Mouse (Mus musculus) midbrain, embryonic 15.5 days (tissue): ENCODE data around the gene Atf3. TPM values are rescaled to one million over a fixed set of nuclear protein-coding genes. Genes with fewer than 3 reads are reported as not detected.
A peak's percentile ranks its signal among the peaks of the same experiment; 100 is the strongest.

Experiments used
- ATAC-seq: fragments of 200-750 bp; cut with Nextera tagmentation; replicated peaks from 2 replicates; pipeline ENCODE4 v1.8.0; 2017; ENCODE audit warnings: moderate TSS enrichment
- H3K27ac ChIP-seq: fragments of 300-500 bp; sonication (generic); 2 replicates; pipeline ENCODE4 v1.5.1; 2015; ENCODE audit warnings: mild to moderate bottlenecking, inconsistent platforms
- H3K27me3 ChIP-seq: fragments of 300-500 bp; sonication (generic); replicated peaks from 2 replicates; pipeline ENCODE4 v1.6.1; 2015; ENCODE audit warnings: inconsistent platforms
- H3K36me3 ChIP-seq: fragments of 300-500 bp; sonication (generic); replicated peaks from 2 replicates; pipeline ENCODE4 v1.6.1; 2015; ENCODE audit warnings: inconsistent platforms
- H3K4me1 ChIP-seq: fragments of 300-500 bp; sonication (generic); 2 replicates; pipeline ENCODE4 v1.6.1; 2015; ENCODE audit warnings: inconsistent platforms
- H3K4me2 ChIP-seq: fragments of 300-500 bp; sonication (generic); 2 replicates; pipeline ENCODE4 v1.6.1; 2015; ENCODE audit warnings: inconsistent platforms, mild to moderate bottlenecking, moderate library complexity
- H3K4me3 ChIP-seq: fragments of 300-500 bp; sonication (generic); 2 replicates; pipeline ENCODE4 v1.5.1; 2015; ENCODE audit warnings: mild to moderate bottlenecking, inconsistent platforms
- H3K9ac ChIP-seq: fragments of 300-500 bp; sonication (generic); 2 replicates; pipeline ENCODE4 v1.6.1; 2015; ENCODE audit warnings: mild to moderate bottlenecking, inconsistent platforms
- H3K9me3 ChIP-seq: fragments of 300-500 bp; sonication (generic); 2 replicates; pipeline ENCODE4 v1.6.1; 2016; ENCODE audit warnings: inconsistent platforms
- WGBS: fragments of 180-500 bp; shearing (Covaris S2); methylation state at CpG from one replicate; pipeline ENCODE4 v1.1.7; 2015; ENCODE audit warnings: mixed read lengths; 5-methylcytosine and 5-hydroxymethylcytosine counted together
- polyA plus RNA-seq: library from polyadenylated mRNA; unstranded; fragments of >200 nt; fragmentation: Nextera tagmentation; extraction: Ambion mirVana; gene quantifications from 2 replicates; pipeline ENCODE4 v1.2.1, GENCODE M21; 2015

The Atf3 gene
- polyA plus RNA-seq, 1 experiment from 2014 or later: 1.6 TPM

GRCm38 (mm10) chr1:191249975-191250374, 32.1 kb upstream of the Atf3 start:
- H3K27ac ChIP-seq: no peak overlapping the region
- H3K4me3 ChIP-seq: no peak overlapping the region
- H3K27me3 ChIP-seq: no peaks in the 10 kb centered on the region

GRCm38 (mm10) chr1:191248423-191248822, 30.6 kb upstream of the Atf3 start:
- no peaks in the 10 kb centered on the region for H3K27me3 ChIP-seq
- no peak for ATAC-seq
- 57% methylated on average over 1 of the region's 1 CpGs for WGBS

More at GRCm38 (mm10) chr1:191249975-191250374, 32.1 kb upstream of the Atf3 start:
- Histone ChIP-seq H3K9me3 (no peaks in the 10 kb centered on the region), H3K4me1 (no peaks in the 10 kb centered on the region), H3K4me2 (no peak overlapping the region), H3K9ac (no peak overlapping the region), H3K36me3 (no peaks in the 10 kb centered on the region)
- ATAC-seq: no peak
- WGBS: 92% methylated on average over 3 of the region's 3 CpGs

GRCm38 (mm10) chr1:191247561-191247960, 29.7 kb upstream of the Atf3 start:
- Histone ChIP-seq H3K9ac (no peak overlapping the region), H3K9me3 (no peaks in the 10 kb centered on the region), H3K4me3 (no peak overlapping the region), H3K27ac (no peak overlapping the region), H3K36me3 (no peaks in the 10 kb centered on the region), H3K4me2 (no peak overlapping the region), H3K27me3 (no peaks in the 10 kb centered on the region), H3K4me1 (no peaks in the 10 kb centered on the region)
- 98% methylated on average over 1 of the region's 1 CpGs for WGBS
- no peak for ATAC-seq

More at GRCm38 (mm10) chr1:191248423-191248822, 30.6 kb upstream of the Atf3 start:
- Histone ChIP-seq H3K27ac (no peak overlapping the region), H3K36me3 (no peaks in the 10 kb centered on the region), H3K4me3 (no peak overlapping the region), H3K9ac (no peak overlapping the region), H3K9me3 (no peaks in the 10 kb centered on the region), H3K4me2 (no peak overlapping the region), H3K4me1 (no peaks in the 10 kb centered on the region)

GRCm38 (mm10) chr1:191243855-191244254, 26.0 kb upstream of the Atf3 start:
- 95% methylated on average over 4 of the region's 4 CpGs for WGBS
- Histone ChIP-seq H3K4me3 (no peak overlapping the region), H3K4me2 (no peak overlapping the region), H3K27ac (no peak overlapping the region), H3K4me1 (0 out of 2 replicates have a peak, but pooled peaks cover 3% of the 10 kb centered on the region), H3K9me3 (no peaks in the 10 kb centered on the region), H3K27me3 (no peaks in the 10 kb centered on the region), H3K36me3 (no peaks in the 10 kb centered on the region), H3K9ac (no peak overlapping the region)
- ATAC-seq: no peak

GRCm38 (mm10) chr1:191242065-191242698, 24.3 kb upstream of the Atf3 start:
- Histone ChIP-seq H3K27me3 (no peaks in the 10 kb centered on the region), H3K36me3 (no peaks in the 10 kb centered on the region), H3K4me1 (0 out of 2 replicates have a peak, but pooled peaks cover 3% of the 10 kb centered on the region), H3K9me3 (no peaks in the 10 kb centered on the region), H3K4me2 (peak overlapping the region; percentile 9; the same call in 1 of the 2 replicates), H3K9ac (no peak overlapping the region), H3K27ac (no peak overlapping the region), H3K4me3 (no peak overlapping the region)
- 37% methylated on average over 12 of the region's 12 CpGs for WGBS
- ATAC-seq: peak; percentile 86

- H3K27me3 ChIP-seq: no peaks in the 10 kb centered on the region
- no peak overlapping the region for H3K4me2 ChIP-seq
- H3K9ac ChIP-seq: no peak overlapping the region
- 97% methylated on average over 1 of the region's 1 CpGs for WGBS
- H3K36me3 ChIP-seq: no peaks in the 10 kb centered on the region
- no peak overlapping the region for H3K4me3 ChIP-seq
- H3K27ac ChIP-seq: no peak overlapping the region
- H3K4me1 ChIP-seq: 0 out of 2 replicates have a peak, but pooled peaks cover 3% of the 10 kb centered on the region
- no peak for ATAC-seq
- no peaks in the 10 kb centered on the region for H3K9me3 ChIP-seq
These were observed 23.7 kb upstream of the Atf3 start for GRCm38 (mm10) chr1:191241574-191241973.

GRCm38 (mm10) chr1:191239602-191240001, 21.8 kb upstream of the Atf3 start:
- H3K4me3 ChIP-seq: no peak overlapping the region
- no peaks in the 10 kb centered on the region for H3K9me3 ChIP-seq
- no peaks in the 10 kb centered on the region for H3K36me3 ChIP-seq
- no peaks in the 10 kb centered on the region for H3K27me3 ChIP-seq
- WGBS: 87% methylated on average over 4 of the region's 4 CpGs
- no peak overlapping the region for H3K9ac ChIP-seq
- no peak for ATAC-seq
- no peak overlapping the region for H3K4me2 ChIP-seq
- no peak overlapping the region for H3K27ac ChIP-seq
- H3K4me1 ChIP-seq: 0 out of 2 replicates have a peak, but pooled peaks cover 3% of the 10 kb centered on the region

- 0 out of 2 replicates have a peak, but pooled peaks cover 3% of the 10 kb centered on the region for H3K9me3 ChIP-seq
- no peaks in the 10 kb centered on the region for H3K4me1 ChIP-seq
- H3K27ac ChIP-seq: no peak overlapping the region
- no peak overlapping the region for H3K4me3 ChIP-seq
- H3K27me3 ChIP-seq: no peaks in the 10 kb centered on the region
- 81% methylated on average over 6 of the region's 6 CpGs for WGBS
- H3K36me3 ChIP-seq: no peaks in the 10 kb centered on the region
- ATAC-seq: no peak
- H3K9ac ChIP-seq: no peak overlapping the region
- no peak overlapping the region for H3K4me2 ChIP-seq
These were observed 18.1 kb upstream of the Atf3 start for GRCm38 (mm10) chr1:191235788-191236542.

- H3K36me3 ChIP-seq: no peaks in the 10 kb centered on the region
- H3K27me3 ChIP-seq: no peaks in the 10 kb centered on the region
- 93% methylated on average over 4 of the region's 4 CpGs for WGBS
- H3K9me3 ChIP-seq: 0 out of 2 replicates have a peak, but pooled peaks cover 3% of the 10 kb centered on the region
- H3K9ac ChIP-seq: no peak overlapping the region
- no peak for ATAC-seq
- H3K27ac ChIP-seq: no peak overlapping the region
- no peaks in the 10 kb centered on the region for H3K4me1 ChIP-seq
- no peak overlapping the region for H3K4me2 ChIP-seq
- H3K4me3 ChIP-seq: no peak overlapping the region
These were observed 17.0 kb upstream of the Atf3 start for GRCm38 (mm10) chr1:191234837-191235236.

- Histone ChIP-seq H3K27ac (no peak overlapping the region), H3K9ac (no peak overlapping the region), H3K4me2 (no peak overlapping the region), H3K36me3 (no peaks in the 10 kb centered on the region), H3K4me1 (peaks cover 4% of the 10 kb centered on the region), H3K9me3 (0 out of 2 replicates have a peak, but pooled peaks cover 3% of the 10 kb centered on the region), H3K27me3 (no peaks in the 10 kb centered on the region), H3K4me3 (no peak overlapping the region)
- ATAC-seq: no peak
- WGBS: 85% methylated on average over 6 of the region's 6 CpGs
These were observed 12.6 kb upstream of the Atf3 start for GRCm38 (mm10) chr1:191230355-191230931.

- Histone ChIP-seq H3K9ac (no peak overlapping the region), H3K4me3 (no peak overlapping the region), H3K9me3 (0 out of 2 replicates have a peak, but pooled peaks cover under 1% of the 10 kb centered on the region), H3K4me2 (no peak overlapping the region), H3K27me3 (no peaks in the 10 kb centered on the region), H3K27ac (no peak overlapping the region), H3K36me3 (no peaks in the 10 kb centered on the region), H3K4me1 (peaks cover 18% of the 10 kb centered on the region)
- 82% methylated on average over 2 of the region's 2 CpGs for WGBS
- ATAC-seq: no peak
These were observed 8.7 kb upstream of the Atf3 start for GRCm38 (mm10) chr1:191226570-191226969.

GRCm38 (mm10) chr1:191225771-191226170, 7.9 kb upstream of the Atf3 start:
- Histone ChIP-seq H3K4me1 (peaks cover 18% of the 10 kb centered on the region), H3K4me3 (no peak overlapping the region), H3K9me3 (no peaks in the 10 kb centered on the region), H3K27me3 (no peaks in the 10 kb centered on the region), H3K36me3 (no peaks in the 10 kb centered on the region), H3K4me2 (0 out of 2 replicates have a peak overlapping the region, but pooled peaks have one; percentile 83), H3K27ac (no peak overlapping the region), H3K9ac (no peak overlapping the region)
- 94% methylated on average over 2 of the region's 2 CpGs for WGBS
- ATAC-seq: no peak
